Mouse (Mus musculus) embryonic facial prominence, embryonic 15.5 days (tissue): ENCODE data around the gene Spata13. TPM values are rescaled to one million over a fixed set of nuclear protein-coding genes. Genes with fewer than 3 reads are reported as not detected.

Experiments
- polyA plus RNA-seq: library from polyadenylated mRNA; unstranded; fragments of >200 nt; fragmentation: Nextera tagmentation; extraction: Ambion mirVana; gene quantifications from 2 replicates; pipeline ENCODE4 v1.2.1, GENCODE M21; 2015

Spata13 gene
- polyA plus RNA-seq, 1 experiment from 2014 or later: 16.1 TPM

Other genes starting within 250 kb of the Spata13 start
- 3.6 and 4.1 TPM in 2 replicates for gene C1qtnf9, start 134.1 kb downstream of the Spata13 start, polyA plus RNA-seq
- 20.0 and 24.3 TPM in 2 replicates for gene Mipep, start 150.6 kb downstream of the Spata13 start, polyA plus RNA-seq